Mouse (Mus musculus) stomach, embryonic 14.5 days (tissue): ENCODE results near the gene Gm10203. TPM values are rescaled to one million over a fixed set of nuclear protein-coding genes. Genes with fewer than 3 reads are reported as not detected.

ENCODE experiments used
- ATAC-seq: fragments of 200-750 bp; cut with Nextera tagmentation; 2 replicates; pipeline ENCODE4 v1.8.0; 2017; ENCODE audit warnings: low read depth, moderate TSS enrichment; ENCODE audit not compliant: insufficient number of reproducible peaks, insufficient read depth, low FRiP score
- H3K27ac ChIP-seq: fragments of 300-500 bp; sonication (generic); 2 replicates; pipeline ENCODE4 v1.5.1; 2014; ENCODE audit warnings: mild to moderate bottlenecking, low read length, moderate library complexity, mixed read lengths
- H3K27me3 ChIP-seq: fragments of 300-500 bp; sonication (generic); 2 replicates; pipeline ENCODE4 v1.6.1; 2014; ENCODE audit warnings: low read length, control low read depth, mixed read lengths; ENCODE audit not compliant: control insufficient read depth, insufficient read depth
- H3K36me3 ChIP-seq: fragments of 300-500 bp; sonication (generic); 2 replicates; pipeline ENCODE4 v1.6.1; 2014; ENCODE audit warnings: mild to moderate bottlenecking, control low read depth, low read length, moderate library complexity, mixed read lengths; ENCODE audit not compliant: control insufficient read depth, insufficient read depth
- H3K4me1 ChIP-seq: fragments of 300-500 bp; sonication (generic); 2 replicates; pipeline ENCODE4 v1.6.1; 2014; ENCODE audit warnings: low read length, control low read depth, mixed read lengths; ENCODE audit not compliant: control insufficient read depth, insufficient read depth
- H3K4me2 ChIP-seq: fragments of 300-500 bp; sonication (generic); replicated peaks from 2 replicates; pipeline ENCODE4 v1.6.1; 2014; ENCODE audit warnings: low read depth, low read length, control low read depth
- H3K4me3 ChIP-seq: fragments of 300-500 bp; sonication (generic); 2 replicates; pipeline ENCODE4 v1.5.1; 2014; ENCODE audit warnings: low read depth, low read length, control low read depth
- H3K9ac ChIP-seq: fragments of 300-500 bp; sonication (generic); replicated peaks from 2 replicates; pipeline ENCODE4 v1.6.1; 2014; ENCODE audit warnings: low read depth, mild to moderate bottlenecking, control low read depth, low read length, moderate library complexity, mixed read lengths
- H3K9me3 ChIP-seq: fragments of 300-500 bp; sonication (generic); 2 replicates; pipeline ENCODE4 v1.6.1; 2016; ENCODE audit warnings: low read depth, low read length, control low read depth; ENCODE audit not compliant: control insufficient read depth
- WGBS: fragments of 180-500 bp; shearing (Covaris S2); extraction: QIAGEN DNeasy Blood & Tissue Kit; methylation state at CpG from one replicate; pipeline ENCODE4 v1.1.7; 2014; 5-methylcytosine and 5-hydroxymethylcytosine counted together
- polyA plus RNA-seq: library from polyadenylated mRNA; unstranded; fragments of >200 nt; fragmentation: Nextera tagmentation; extraction: Ambion mirVana; gene quantifications from 2 replicates; pipeline ENCODE4 v1.2.1, GENCODE M21; 2014

Gm10203 gene
- polyA plus RNA-seq, 1 experiment from 2014 or later: not detected

- peak overlapping the region; percentile 81 for H3K4me3 ChIP-seq
- ATAC-seq: peak; percentile 46; the same call in 1 of the 2 replicates
- no peaks in the 10 kb centered on the region for H3K27me3 ChIP-seq
- H3K4me2 ChIP-seq: peak overlapping the region; percentile 83
- WGBS: 2% methylated on average over 52 of the region's 52 CpGs
- H3K9ac ChIP-seq: peak overlapping the region; percentile 68
- H3K9me3 ChIP-seq: no peaks in the 10 kb centered on the region
- H3K4me1 ChIP-seq: no peaks in the 10 kb centered on the region
- peak overlapping the region; percentile 78 for H3K27ac ChIP-seq
- no peaks in the 10 kb centered on the region for H3K36me3 ChIP-seq
Observed at GRCm38 (mm10) chr6:149100174-149101075, 29.5 kb upstream of the Gm10203 start.

GRCm38 (mm10) chr6:149101076-149101942 is 28.7 kb upstream of the Gm10203 start, which contains the start of gene Dennd5b:
Gene Dennd5b (minus strand): TSS chr6:149101680.
- H3K9ac ChIP-seq: peak within 1 kb of the TSS; percentile 68
- H3K27ac ChIP-seq: peak within 1 kb of the TSS; percentile 78
- no peaks in the 10 kb centered on the region for H3K9me3 ChIP-seq
- no peaks in the 10 kb centered on the region for H3K27me3 ChIP-seq
- WGBS: under 1% methylated on average over 114 of the region's 124 CpGs
- peak within 1 kb of the TSS; percentile 81 for H3K4me3 ChIP-seq
- peak within 1 kb of the TSS; percentile 83 for H3K4me2 ChIP-seq
- H3K36me3 ChIP-seq: no peaks in the 10 kb centered on the region
- peak; percentile 94 for ATAC-seq
- no peaks in the 10 kb centered on the region for H3K4me1 ChIP-seq

- Histone ChIP-seq H3K36me3 (no peaks in the 10 kb centered on the region), H3K4me3 (peak overlapping the region; percentile 81), H3K4me1 (no peaks in the 10 kb centered on the region), H3K27me3 (no peaks in the 10 kb centered on the region), H3K4me2 (peak overlapping the region; percentile 83), H3K27ac (no peak overlapping the region), H3K9me3 (no peaks in the 10 kb centered on the region), H3K9ac (no peak overlapping the region)
- no peak for ATAC-seq
- 12% methylated on average over 7 of the region's 7 CpGs for WGBS
Observed at GRCm38 (mm10) chr6:149101943-149102243, 28.1 kb upstream of the Gm10203 start.

GRCm38 (mm10) chr6:149103451-149103850 is 26.5 kb upstream of the Gm10203 start:
- 85% methylated on average over 1 of the region's 1 CpGs for WGBS
- H3K4me1 ChIP-seq: no peaks in the 10 kb centered on the region
- H3K9ac ChIP-seq: no peak overlapping the region
- no peak overlapping the region for H3K27ac ChIP-seq
- no peak overlapping the region for H3K4me2 ChIP-seq
- no peaks in the 10 kb centered on the region for H3K9me3 ChIP-seq
- H3K27me3 ChIP-seq: no peaks in the 10 kb centered on the region
- no peaks in the 10 kb centered on the region for H3K36me3 ChIP-seq
- H3K4me3 ChIP-seq: no peak overlapping the region
- ATAC-seq: no peak

GRCm38 (mm10) chr6:149107615-149108014 is 22.4 kb upstream of the Gm10203 start:
- no peaks in the 10 kb centered on the region for H3K36me3 ChIP-seq
- no peak overlapping the region for H3K4me2 ChIP-seq
- no peak overlapping the region for H3K4me3 ChIP-seq
- H3K9ac ChIP-seq: no peak overlapping the region
- ATAC-seq: no peak
- no peaks in the 10 kb centered on the region for H3K4me1 ChIP-seq
- H3K9me3 ChIP-seq: no peaks in the 10 kb centered on the region
- H3K27me3 ChIP-seq: no peaks in the 10 kb centered on the region
- no peak overlapping the region for H3K27ac ChIP-seq
- WGBS: 73% methylated on average over 3 of the region's 3 CpGs

- H3K9ac ChIP-seq: no peak overlapping the region
- 82% methylated on average over 2 of the region's 2 CpGs for WGBS
- no peak overlapping the region for H3K4me3 ChIP-seq
- no peak overlapping the region for H3K4me2 ChIP-seq
- no peaks in the 10 kb centered on the region for H3K9me3 ChIP-seq
- no peaks in the 10 kb centered on the region for H3K4me1 ChIP-seq
- no peaks in the 10 kb centered on the region for H3K36me3 ChIP-seq
- no peaks in the 10 kb centered on the region for H3K27me3 ChIP-seq
- H3K27ac ChIP-seq: no peak overlapping the region
- ATAC-seq: no peak
Observed at GRCm38 (mm10) chr6:149108909-149109308, 21.1 kb upstream of the Gm10203 start.

GRCm38 (mm10) chr6:149116992-149117391 is 13.0 kb upstream of the Gm10203 start:
- no peak overlapping the region for H3K4me2 ChIP-seq
- H3K9ac ChIP-seq: no peak overlapping the region
- no peaks in the 10 kb centered on the region for H3K9me3 ChIP-seq
- no peaks in the 10 kb centered on the region for H3K4me1 ChIP-seq
- no peaks in the 10 kb centered on the region for H3K27me3 ChIP-seq
- H3K4me3 ChIP-seq: no peak overlapping the region
- H3K27ac ChIP-seq: no peak overlapping the region
- H3K36me3 ChIP-seq: no peaks in the 10 kb centered on the region
- no peak for ATAC-seq

GRCm38 (mm10) chr6:149118935-149119334 is 11.0 kb upstream of the Gm10203 start:
- 45% methylated on average over 2 of the region's 2 CpGs for WGBS
- ATAC-seq: peak; percentile 57; the same call in 1 of the 2 replicates
- Histone ChIP-seq H3K4me2 (no peak overlapping the region), H3K4me3 (no peak overlapping the region), H3K9me3 (no peaks in the 10 kb centered on the region), H3K4me1 (no peaks in the 10 kb centered on the region), H3K9ac (no peak overlapping the region), H3K36me3 (no peaks in the 10 kb centered on the region), H3K27me3 (no peaks in the 10 kb centered on the region), H3K27ac (no peak overlapping the region)
